In genomic region chr4:151568887-151569286, GRCm38 (mm10) we compare ENCODE assay signal across 16 mouse cellular contexts.
DNase-seq lines count a peak whose midpoint lies in the region; ATAC-seq and TF ChIP-seq lines count a peak whose summit lies in the region.
"Had no signal": no experiment of that assay in that cellular context is flagged by ENCODE, and none has a peak within 500 bp of the region (broad histone marks: within the 10 kb centered on the region; RNA-seq: fewer than 3 reads in every experiment).

No protein-coding gene starts in this region.

- no peak overlapping the region for H3K4me3 ChIP-seq in kidney, embryonic 14.5 days (ENCODE audit: low read length)
- no peak overlapping the region for H3K4me3 ChIP-seq in midbrain, embryonic 14.5 days (replicated peaks; ENCODE audit: low read depth, low read length)
- no peak overlapping the region for H3K4me3 ChIP-seq in stomach, postnatal 0 days (ENCODE audit: low read depth, low read length)
- H3K4me3 ChIP-seq: embryonic facial prominence, embryonic 10.5 days; heart, embryonic 15.5 days; liver, embryonic 15.5 days; myocyte had no signal

- H3K4me1 ChIP-seq in kidney, embryonic 14.5 days (ENCODE audit: control insufficient read depth, insufficient read depth, low read length) = no peaks in the 10 kb centered on the region
- peaks cover 34% of the 10 kb centered on the region for H3K4me1 ChIP-seq in midbrain, embryonic 14.5 days (ENCODE audit: control insufficient read depth, insufficient read depth, low read length)
- no peaks in the 10 kb centered on the region for H3K4me1 ChIP-seq in stomach, postnatal 0 days (replicated peaks; ENCODE audit: control insufficient read depth, insufficient read depth)
- H3K4me1 ChIP-seq: heart, embryonic 15.5 days; liver, embryonic 15.5 days had no signal

- TF ChIP-seq CTCF in brain, embryonic 14.5 days (IDR thresholded peaks at IDR 0.05; ENCODE audit: borderline replicate concordance, extremely low read depth, insufficient read depth, insufficient read length) = no peak
- no peak for TF ChIP-seq CTCF in stomach, postnatal 0 days (IDR thresholded peaks at IDR 0.05; ENCODE audit: low read depth)

- TF ChIP-seq POLR2A in brain, embryonic 14.5 days (IDR thresholded peaks at IDR 0.05; ENCODE audit: borderline replicate concordance, extremely low read depth, insufficient read depth, insufficient read length, poor library complexity, severe bottlenecking) = no peak

- H3K36me3 ChIP-seq in kidney, embryonic 14.5 days (ENCODE audit: control insufficient read depth, insufficient read depth, low read length) = no peaks in the 10 kb centered on the region
- no peaks in the 10 kb centered on the region for H3K36me3 ChIP-seq in midbrain, embryonic 14.5 days (ENCODE audit: control insufficient read depth, insufficient read depth, low read length)
- H3K36me3 ChIP-seq in stomach, postnatal 0 days (ENCODE audit: control insufficient read depth, insufficient read depth, low read length) = no peaks in the 10 kb centered on the region
- H3K36me3 ChIP-seq: embryonic facial prominence, embryonic 10.5 days; heart, embryonic 15.5 days; liver, embryonic 15.5 days had no signal

- H3K9me3 ChIP-seq in kidney, embryonic 14.5 days (ENCODE audit: control insufficient read depth, low read length) = no peaks in the 10 kb centered on the region
- H3K9me3 ChIP-seq in midbrain, embryonic 14.5 days (ENCODE audit: control insufficient read depth, low read length) = no peaks in the 10 kb centered on the region
- H3K9me3 ChIP-seq in stomach, postnatal 0 days (ENCODE audit: control insufficient read depth, low read length) = no peaks in the 10 kb centered on the region
- H3K9me3 ChIP-seq: embryonic facial prominence, embryonic 10.5 days; heart, embryonic 15.5 days; liver, embryonic 15.5 days had no signal

- no peak overlapping the region for H3K27ac ChIP-seq in kidney, embryonic 14.5 days (ENCODE audit: low read depth, low read length)
- peak overlapping the region; percentile 49 for H3K27ac ChIP-seq in midbrain, embryonic 14.5 days (replicated peaks; ENCODE audit: low read depth, low read length)
- no peak overlapping the region for H3K27ac ChIP-seq in stomach, postnatal 0 days (replicated peaks)
- H3K27ac ChIP-seq: embryonic facial prominence, embryonic 10.5 days; heart, embryonic 15.5 days; liver, embryonic 15.5 days had no signal

- DNase-seq in kidney, adult 11 months = peak; percentile 55
- DNase-seq in brain, embryonic 14.5 days (ENCODE audit: low read depth) = peak; percentile 72
- peak; percentile 25 to 47 for DNase-seq in kidney, adult 8-10 months
- peak; percentile 63 for DNase-seq in midbrain, embryonic 14.5 days
- DNase-seq in stomach, postnatal 0 days (ENCODE audit: low spot score) = no peak
- DNase-seq in gastrocnemius, postnatal 25 days = no peak
- DNase-seq: forebrain, postnatal 0 days; heart, adult 18-20 months; right cerebral cortex, postnatal 25 days; thymus, postnatal 25 days had no signal

- no peaks in the 10 kb centered on the region for H3K27me3 ChIP-seq in kidney, embryonic 14.5 days (ENCODE audit: control insufficient read depth, insufficient read depth, low read length)
- H3K27me3 ChIP-seq in midbrain, embryonic 14.5 days (ENCODE audit: control insufficient read depth, insufficient read depth, low read length) = no peaks in the 10 kb centered on the region
- no peaks in the 10 kb centered on the region for H3K27me3 ChIP-seq in stomach, postnatal 0 days (ENCODE audit: control insufficient read depth, insufficient read depth, low read length)
- H3K27me3 ChIP-seq: heart, embryonic 15.5 days; liver, embryonic 15.5 days had no signal

- no peak overlapping the region for H3K9ac ChIP-seq in kidney, embryonic 14.5 days (ENCODE audit: low read depth, low read length)
- no peak overlapping the region for H3K9ac ChIP-seq in midbrain, embryonic 14.5 days (replicated peaks; ENCODE audit: low read length)
- no peak overlapping the region for H3K9ac ChIP-seq in stomach, postnatal 0 days (ENCODE audit: low read length)
- H3K9ac ChIP-seq: forebrain, postnatal 0 days; heart, embryonic 15.5 days; liver, embryonic 15.5 days had no signal

- ATAC-seq in kidney, embryonic 14.5 days (ENCODE audit: low FRiP score, low TSS enrichment) = no peak
- no peak for ATAC-seq in midbrain, embryonic 14.5 days (ENCODE audit: low FRiP score, low TSS enrichment)
- ATAC-seq in stomach, postnatal 0 days (ENCODE audit: low FRiP score, low TSS enrichment) = no peak
- ATAC-seq: forebrain, postnatal 0 days; lung, postnatal 0 days had no signal

- TF ChIP-seq EP300 in stomach, postnatal 0 days (optimal IDR thresholded peaks at IDR 0.05) = no peak

- WGBS in kidney, embryonic 14.5 days = 60% methylated on average over 7 of the region's 7 CpGs
- 31% methylated on average over 7 of the region's 7 CpGs for WGBS in midbrain, embryonic 14.5 days
- 68% methylated on average over 7 of the region's 7 CpGs for WGBS in stomach, postnatal 0 days

- H3K4me2 ChIP-seq in kidney, embryonic 14.5 days (replicated peaks; ENCODE audit: low read depth, low read length) = no peak overlapping the region
- no peak overlapping the region for H3K4me2 ChIP-seq in midbrain, embryonic 14.5 days (ENCODE audit: low read length)
- no peak overlapping the region for H3K4me2 ChIP-seq in stomach, postnatal 0 days (replicated peaks; ENCODE audit: low read depth)
- H3K4me2 ChIP-seq: heart, embryonic 15.5 days; liver, embryonic 15.5 days had no signal

Comparison
In these comparisons a context has a peak if more than half of its experiments do, and no peak if none do; other contexts are left out.
1. DNase-seq: peak in kidney, adult 11 months (single experiment), brain, embryonic 14.5 days (single experiment), kidney, adult 8-10 months (2 of 2) and midbrain, embryonic 14.5 days (single experiment); none in stomach, postnatal 0 days (single experiment) and gastrocnemius, postnatal 25 days (single experiment).